Mouse (Mus musculus) heart, postnatal 14 days (tissue): ENCODE data around the gene Ahdc1. TPM values are rescaled to one million over a fixed set of nuclear protein-coding genes. Genes with fewer than 3 reads are reported as not detected.
A peak's percentile ranks its signal among the peaks of the same experiment; 100 is the strongest.

Source experiments
- DNase-seq, 2 experiments: peaks; one replicate each; pipeline ENCODE4 v3.0.0; 2021 to 2022
- intact Hi-C: fragments of 180-260 bp; cut with DNase I; formaldehyde crosslinking; loops from one replicate; pipeline ENCODE4 v1.15.1; 2025
- total RNA-seq, 2 experiments: library from RNA; stranded (reverse); gene quantifications; 2 replicates each; pipeline ENCODE4 v1.2.3; 2021

The Ahdc1 gene
- total RNA-seq, 2 experiments from 2014 or later: 55.2 to 59.1 TPM

DNA sequence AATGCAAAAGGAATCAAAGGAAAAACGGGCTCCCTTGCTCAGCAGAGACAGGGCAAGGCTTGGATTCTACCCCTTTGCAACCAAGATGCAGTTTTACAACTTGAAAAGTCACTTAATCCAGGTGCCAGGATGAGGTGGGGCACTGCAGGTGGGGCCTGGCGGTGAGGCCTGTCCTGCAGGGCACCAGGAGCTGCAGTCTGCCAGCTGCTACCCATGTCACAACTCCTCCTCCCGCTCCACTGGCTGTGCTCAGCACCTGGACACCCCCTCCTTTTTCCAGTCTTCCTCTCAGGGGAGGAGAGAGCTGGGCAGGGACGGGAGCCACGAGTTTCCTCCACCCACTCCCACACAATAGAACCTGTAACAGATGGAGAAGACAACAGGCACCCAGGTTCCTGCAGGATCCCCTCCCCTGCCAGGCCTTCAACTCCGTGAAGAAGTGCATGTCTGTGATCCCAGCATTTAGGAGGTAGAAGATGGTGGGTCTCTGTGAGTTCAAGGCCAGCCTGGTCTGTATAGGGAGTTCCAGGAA, 102.4 kb downstream of the Ahdc1 start:
- peak in 1 of 2 experiments; percentile 13 for DNase-seq
- intact Hi-C loops: loop anchor here (10.0 kb wide), 1 partner anchor 99 kb away; the partner anchor contains the start of gene Ahdc1

DNA sequence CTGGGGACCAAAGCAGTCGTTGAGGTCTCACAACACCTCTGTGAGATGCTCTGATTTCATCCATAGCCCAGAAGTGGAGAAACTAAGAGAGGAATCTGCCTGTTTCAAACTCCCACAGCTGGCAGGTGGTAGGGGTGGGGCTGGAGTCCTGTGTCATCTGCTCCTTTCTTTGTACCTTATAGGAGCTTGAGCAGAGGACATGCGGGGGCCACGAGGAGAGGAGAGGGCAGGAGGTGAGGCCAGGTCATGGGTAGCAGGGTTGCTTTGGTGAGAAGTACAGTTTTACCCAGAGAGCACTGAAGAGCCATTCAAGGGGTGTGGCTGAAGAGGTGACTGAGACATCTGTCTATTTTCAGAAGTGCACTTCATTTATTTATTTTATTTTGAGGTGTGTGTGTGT, 103.7 kb downstream of the Ahdc1 start:
- intact Hi-C loops: loop anchor here (5.0 to 10.0 kb wide), 2 partner anchors 57 to 100 kb away; partner anchors contain the start of gene Ahdc1
- no peak for DNase-seq

GRCm38 (mm10) chr4:133115721-133116429, 104.8 kb downstream of the Ahdc1 start:
- intact Hi-C loops: loop anchor here (5.0 to 10.0 kb wide), 2 partner anchors 59 to 101 kb away; partner anchors contain the start of gene Ahdc1

DNA sequence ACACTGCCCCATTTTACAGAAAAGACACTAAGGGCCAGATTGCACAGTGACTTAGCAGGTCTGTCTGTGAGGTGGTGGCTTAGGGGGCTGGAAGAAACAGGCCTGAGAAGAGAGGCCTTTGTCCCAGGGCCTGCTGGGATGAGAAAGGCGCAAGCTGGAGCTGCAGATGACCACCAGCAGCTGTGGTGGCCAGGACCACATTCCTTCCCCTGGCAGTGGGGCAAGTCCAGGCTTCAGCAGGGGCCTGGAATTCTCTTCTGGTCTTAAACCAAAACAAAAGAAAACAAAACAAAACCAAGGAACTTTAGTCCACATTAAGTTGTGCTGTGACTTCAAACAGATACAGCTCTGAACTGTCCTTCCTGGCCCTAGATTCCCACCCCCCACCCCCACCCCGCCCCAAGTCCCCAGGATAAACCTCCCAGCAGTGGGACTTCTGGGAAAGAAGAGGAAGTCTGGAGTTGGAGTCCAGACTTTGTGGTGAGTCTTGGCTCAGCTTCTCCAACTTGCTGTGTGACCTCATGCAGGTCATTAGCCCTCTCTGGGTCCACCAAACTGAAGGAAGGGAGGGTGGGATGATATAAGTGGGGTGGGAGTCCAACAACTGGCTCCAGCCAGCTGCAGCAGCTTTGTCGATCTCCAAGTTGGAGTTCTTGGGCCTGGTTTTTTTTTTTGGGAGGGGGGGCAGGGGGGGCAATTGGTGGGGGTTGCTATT, 105.9 kb downstream of the Ahdc1 start:
- peak in 1 of 2 experiments; percentile 43 for DNase-seq
- intact Hi-C loops: loop anchor here (5.0 to 10.0 kb wide), 2 partner anchors 60 to 102 kb away; partner anchors contain the start of gene Ahdc1

More at GRCm38 (mm10) chr4:133115721-133116429, 104.8 kb downstream of the Ahdc1 start:
- no peak for DNase-seq

- intact Hi-C loops: loop anchor here (5.0 to 10.0 kb wide), 2 partner anchors 60 to 103 kb away; partner anchors contain the start of gene Ahdc1
- DNase-seq: peak; percentile 85 to 87
These were observed 106.7 kb downstream of the Ahdc1 start for GRCm38 (mm10) chr4:133117556-133118411.

GRCm38 (mm10) chr4:133118775-133119375, 107.8 kb downstream of the Ahdc1 start:
- intact Hi-C loops: loop anchor here (5.0 to 10.0 kb wide), 2 partner anchors 62 to 104 kb away; partner anchors contain the start of gene Ahdc1
- DNase-seq: no peak

DNA sequence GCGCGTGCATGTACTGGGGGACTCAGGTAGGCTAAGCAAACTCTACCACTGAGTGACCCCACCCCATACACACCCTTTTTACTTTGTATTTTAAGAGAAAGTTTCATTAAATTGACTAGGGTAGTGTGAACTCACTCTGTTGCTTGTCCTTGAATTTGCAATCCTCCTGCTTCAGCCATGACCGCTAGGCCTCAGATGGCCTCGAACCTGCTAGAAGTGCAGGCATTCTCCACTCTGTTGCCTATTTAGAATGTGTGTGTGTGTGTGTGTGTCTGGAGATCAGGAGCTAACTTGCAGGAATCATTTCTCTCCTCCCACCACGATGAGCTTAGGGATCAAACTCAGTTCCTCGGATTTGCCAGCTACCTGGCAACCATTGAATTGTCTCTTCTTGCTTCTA, 108.5 kb downstream of the Ahdc1 start:
- no peak for DNase-seq

GRCm38 (mm10) chr4:133120833-133121321, 109.8 kb downstream of the Ahdc1 start:
- no peak for DNase-seq
- intact Hi-C loops: no loop called here

More for the DNA sequence above, 108.5 kb downstream of the Ahdc1 start:
- intact Hi-C loops: loop anchor here (5.0 to 10.0 kb wide), 2 partner anchors 62 to 105 kb away; partner anchors contain the start of gene Ahdc1

GRCm38 (mm10) chr4:133121416-133121815, 110.4 kb downstream of the Ahdc1 start:
- intact Hi-C loops: no loop called here
- no peak for DNase-seq

DNA sequence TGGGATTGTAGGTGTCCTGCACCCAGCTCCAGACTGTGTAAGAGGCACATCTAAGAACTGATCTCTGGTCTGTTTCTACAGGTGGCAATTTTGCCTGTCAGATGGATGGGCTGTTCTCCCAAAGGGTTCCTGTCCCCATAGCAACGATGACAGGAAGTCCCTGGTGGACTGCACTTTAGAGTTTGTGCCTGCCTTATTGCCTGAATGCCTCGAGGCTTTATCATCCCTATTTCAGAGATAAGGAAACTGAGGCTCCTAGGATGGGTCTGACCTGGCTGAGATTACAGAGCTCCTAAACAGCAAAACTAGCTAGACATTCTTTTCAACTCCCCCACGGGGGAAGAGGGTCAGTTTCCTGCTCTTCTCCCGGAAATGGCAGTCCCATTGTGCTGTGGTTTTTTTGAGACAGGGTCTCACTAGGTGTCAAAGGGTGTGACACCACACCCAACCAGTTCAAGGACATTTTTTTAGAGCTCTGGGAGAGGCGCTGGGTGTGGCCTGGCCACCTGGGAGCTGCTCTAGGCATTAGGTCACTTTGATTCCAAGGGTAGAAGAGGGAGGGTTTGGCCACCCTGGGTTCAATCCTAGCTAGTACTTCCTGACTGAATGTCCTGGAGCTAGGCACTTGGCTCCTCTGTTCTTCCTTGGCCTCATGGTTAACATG, 111.0 kb downstream of the Ahdc1 start:
- no peak for DNase-seq
- intact Hi-C loops: no loop called here

DNA sequence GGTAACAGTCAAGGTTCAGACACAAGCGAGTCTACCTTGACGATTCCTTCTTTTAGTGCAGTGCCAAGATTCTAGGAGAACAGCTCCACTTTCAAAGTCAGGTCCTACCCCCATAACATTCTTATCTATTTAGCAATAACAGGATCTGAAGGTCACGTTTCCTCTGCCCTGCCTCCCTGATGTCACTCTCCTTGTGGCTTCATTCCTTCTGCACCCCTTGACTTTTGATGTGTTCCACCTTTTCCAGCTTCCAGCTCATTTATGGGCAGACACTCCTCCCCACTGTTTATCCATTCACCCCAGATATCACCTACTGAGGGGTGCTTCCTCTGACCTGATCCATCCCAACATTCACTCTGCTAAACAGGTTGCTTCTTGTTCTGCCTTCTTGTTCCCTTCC, 116.0 kb downstream of the Ahdc1 start:
- intact Hi-C loops: no loop called here
- no peak for DNase-seq

Other genes starting within 250 kb of the Ahdc1 start
- 10 to 100 TPM; 11.2 to 12.4 TPM for gene Rpa2, start 242.9 kb upstream of the Ahdc1 start, total RNA-seq
- gene Themis2, start 214.9 kb upstream of the Ahdc1 start, total RNA-seq: 1 to 10 TPM; 1.5 to 1.8 TPM
- 10 to 100 TPM; 20.4 to 21.8 TPM for gene Ppp1r8, start 168.1 kb upstream of the Ahdc1 start, total RNA-seq
- 10 to 100 TPM; 35.8 to 38.3 TPM for gene Stx12, start 126.8 kb upstream of the Ahdc1 start, total RNA-seq
- gene Fam76a, start 88.7 kb upstream of the Ahdc1 start, total RNA-seq: 10 to 100 TPM; 33.2 to 40.1 TPM
- under 1 TPM; 0.43 to 0.49 TPM for gene Fgr, start 37.2 kb upstream of the Ahdc1 start, total RNA-seq
- 100 to 1,000 TPM; 133 to 135 TPM for gene Wasf2, start 119.2 kb downstream of the Ahdc1 start, total RNA-seq
- not detected for gene Cd164l2, start 200.9 kb downstream of the Ahdc1 start, total RNA-seq
- gene Gpr3, start 201.3 kb downstream of the Ahdc1 start, total RNA-seq: under 1 TPM in 1 of 2 experiments, not detected in 1; 0.22 TPM
- 10 to 100 TPM; 22.4 to 22.5 TPM for gene Map3k6, start 229.6 kb downstream of the Ahdc1 start, total RNA-seq